Mouse (Mus musculus): ENCODE measurements at regions not wholly inside any gene's neighbourhood (a gene's known extent, or its start where the extent isn't known, plus 50 kb on each side); places are given as distances from the start of the nearest gene placed in this dataset.

- H3K27ac ChIP-seq (ENCODE audit: low read depth, low read length): no peak overlapping the region
- no peak overlapping the region for H3K9ac ChIP-seq (ENCODE audit: low read length)
- H3K4me3 ChIP-seq (ENCODE audit: low read depth, low read length): no peak overlapping the region
- H3K36me3 ChIP-seq (ENCODE audit: control insufficient read depth, insufficient read depth, low read length): no peaks in the 10 kb centered on the region
- ATAC-seq (ENCODE audit: insufficient read depth, low FRiP score, low TSS enrichment) (peak; percentile 91), DNase-seq (ENCODE audit: low spot score) (peak; percentile 57)
- H3K4me2 ChIP-seq (ENCODE audit: low read depth): no peak overlapping the region
- H3K4me1 ChIP-seq (ENCODE audit: control insufficient read depth, insufficient read depth, low read length): no peaks in the 10 kb centered on the region
- no peaks in the 10 kb centered on the region for H3K27me3 ChIP-seq (ENCODE audit: control insufficient read depth, insufficient read depth, low read length)
- WGBS: 12% methylated on average over 5 of the region's 5 CpGs
- no peaks in the 10 kb centered on the region for H3K9me3 ChIP-seq (ENCODE audit: control insufficient read depth, low read length)
These were observed 1522.6 kb downstream of the 4930444P10Rik start for GRCm38 (mm10) chr1:14570562-14570981.

DNA sequence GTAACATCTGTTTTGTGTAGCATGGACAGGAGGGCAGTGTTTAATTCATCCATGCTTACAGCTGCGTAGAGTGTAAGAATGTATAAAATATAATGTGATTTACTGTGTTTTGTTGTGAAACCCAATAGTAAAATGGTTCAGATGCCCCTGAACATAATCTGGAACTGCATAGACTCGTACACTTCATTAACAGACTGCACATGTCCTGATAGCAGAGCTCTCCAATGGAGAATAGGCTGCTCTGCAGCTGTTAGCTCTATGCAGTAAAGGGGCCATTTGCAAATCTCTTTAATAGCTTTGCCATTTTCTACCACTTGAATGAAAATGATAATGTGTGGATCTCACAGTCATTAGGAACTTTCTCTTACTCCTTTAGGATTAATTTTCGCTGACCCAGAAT, 1523.0 kb downstream of the 4930444P10Rik start:
- H3K27ac ChIP-seq (ENCODE audit: low read depth, low read length): no peak overlapping the region
- no peaks in the 10 kb centered on the region for H3K36me3 ChIP-seq (ENCODE audit: control insufficient read depth, insufficient read depth, low read length)
- DNase-seq (ENCODE audit: low spot score): peak; percentile 15
- H3K4me2 ChIP-seq (ENCODE audit: low read depth): no peak overlapping the region
- peak; percentile 85 for ATAC-seq (ENCODE audit: insufficient read depth, low FRiP score, low TSS enrichment)
- no peaks in the 10 kb centered on the region for H3K4me1 ChIP-seq (ENCODE audit: control insufficient read depth, insufficient read depth, low read length)
- no peak overlapping the region for H3K9ac ChIP-seq (ENCODE audit: low read length)
- H3K9me3 ChIP-seq (ENCODE audit: control insufficient read depth, low read length): no peaks in the 10 kb centered on the region
- H3K4me3 ChIP-seq (ENCODE audit: low read depth, low read length): no peak overlapping the region
- H3K27me3 ChIP-seq (ENCODE audit: control insufficient read depth, insufficient read depth, low read length): no peaks in the 10 kb centered on the region
- WGBS: 32% methylated on average over 3 of the region's 3 CpGs

GRCm38 (mm10) chr1:14567006-14567405, 1526.1 kb downstream of the 4930444P10Rik start:
- H3K9ac ChIP-seq (ENCODE audit: low read length): no peak overlapping the region
- H3K4me2 ChIP-seq (ENCODE audit: low read depth): no peak overlapping the region
- no peak overlapping the region for H3K27ac ChIP-seq (ENCODE audit: low read depth, low read length)
- H3K27me3 ChIP-seq (ENCODE audit: control insufficient read depth, insufficient read depth, low read length): no peaks in the 10 kb centered on the region
- ATAC-seq (ENCODE audit: insufficient read depth, low FRiP score, low TSS enrichment) (no peak), DNase-seq (ENCODE audit: low spot score) (no peak)
- WGBS: 30% methylated on average over 4 of the region's 4 CpGs
- H3K4me3 ChIP-seq (ENCODE audit: low read depth, low read length): no peak overlapping the region
- no peaks in the 10 kb centered on the region for H3K36me3 ChIP-seq (ENCODE audit: control insufficient read depth, insufficient read depth, low read length)
- no peaks in the 10 kb centered on the region for H3K4me1 ChIP-seq (ENCODE audit: control insufficient read depth, insufficient read depth, low read length)
- H3K9me3 ChIP-seq (ENCODE audit: control insufficient read depth, low read length): no peaks in the 10 kb centered on the region

DNA sequence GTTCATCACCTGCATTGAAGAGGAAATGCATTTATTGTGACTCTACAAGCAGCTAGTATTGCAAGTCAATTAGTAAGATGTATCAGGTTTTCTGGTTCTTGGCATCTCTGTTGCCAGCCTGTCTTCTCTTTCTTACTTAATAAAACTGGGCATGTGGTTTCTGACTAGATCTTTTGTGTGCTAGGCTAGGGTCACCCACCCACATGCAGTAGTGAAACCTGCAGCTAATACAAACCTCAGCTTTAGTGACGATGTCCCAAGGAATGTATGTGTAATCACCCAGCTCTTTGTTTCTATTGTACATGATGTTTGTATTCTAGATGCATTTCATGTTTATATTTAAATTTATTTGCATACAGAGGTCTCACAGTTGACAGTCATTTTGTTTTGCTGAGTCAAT, 1526.7 kb downstream of the 4930444P10Rik start:
- ATAC-seq (ENCODE audit: insufficient read depth, low FRiP score, low TSS enrichment): no peak

More for the DNA sequence above, 1526.7 kb downstream of the 4930444P10Rik start:
- Histone ChIP-seq H3K4me2 (ENCODE audit: low read depth) (no peak overlapping the region), H3K27me3 (ENCODE audit: control insufficient read depth, insufficient read depth, low read length) (no peaks in the 10 kb centered on the region), H3K4me1 (ENCODE audit: control insufficient read depth, insufficient read depth, low read length) (no peaks in the 10 kb centered on the region), H3K36me3 (ENCODE audit: control insufficient read depth, insufficient read depth, low read length) (no peaks in the 10 kb centered on the region), H3K4me3 (ENCODE audit: low read depth, low read length) (no peak overlapping the region), H3K27ac (ENCODE audit: low read depth, low read length) (no peak overlapping the region), H3K9me3 (ENCODE audit: control insufficient read depth, low read length) (no peaks in the 10 kb centered on the region), H3K9ac (ENCODE audit: low read length) (no peak overlapping the region)
- DNase-seq (ENCODE audit: low spot score): no peak
- 70% methylated on average over 1 of the region's 1 CpGs for WGBS
